Mouse (Mus musculus) lung, postnatal 0 days (tissue): ENCODE results near the gene Xylt1. TPM values are rescaled to one million over a fixed set of nuclear protein-coding genes. Genes with fewer than 3 reads are reported as not detected.

Experiments
- ATAC-seq: fragments of 200-750 bp; cut with Nextera tagmentation; 2 replicates; pipeline ENCODE4 v1.8.0; 2017; ENCODE audit warnings: moderate library complexity
- DNase-seq: peaks from one replicate; pipeline ENCODE4 v3.0.0-alpha.2; 2016; ENCODE audit warnings: low spot score
- H3K27ac ChIP-seq: fragments of 300-500 bp; sonication (generic); 2 replicates; pipeline ENCODE4 v1.5.1; 2014; ENCODE audit warnings: antibody characterized with exemption, mild to moderate bottlenecking, low read length, mixed read lengths
- H3K27me3 ChIP-seq: fragments of 300-500 bp; sonication (generic); replicated peaks from 2 replicates; pipeline ENCODE4 v1.6.1; 2014; ENCODE audit warnings: low read length, mixed read lengths; ENCODE audit not compliant: insufficient read depth
- H3K36me3 ChIP-seq: fragments of 300-500 bp; sonication (generic); 2 replicates; pipeline ENCODE4 v1.6.1; 2014; ENCODE audit warnings: low read length, mixed read lengths; ENCODE audit not compliant: insufficient read depth
- H3K4me1 ChIP-seq: fragments of 300-500 bp; sonication (generic); 2 replicates; pipeline ENCODE4 v1.6.1; 2014; ENCODE audit warnings: antibody characterized with exemption, low read depth, low read length, mixed read lengths; ENCODE audit not compliant: insufficient read depth
- H3K4me2 ChIP-seq: fragments of 300-500 bp; sonication (generic); replicated peaks from 2 replicates; pipeline ENCODE4 v1.6.1; 2014; ENCODE audit warnings: low read depth, mild to moderate bottlenecking, low read length, moderate library complexity, mixed read lengths
- H3K4me3 ChIP-seq: fragments of 300-500 bp; sonication (generic); 2 replicates; pipeline ENCODE4 v1.5.1; 2014; ENCODE audit warnings: low read depth, low read length
- H3K9ac ChIP-seq: fragments of 300-500 bp; sonication (generic); replicated peaks from 2 replicates; pipeline ENCODE4 v1.6.1; 2014; ENCODE audit warnings: low read depth, mild to moderate bottlenecking
- H3K9me3 ChIP-seq: fragments of 300-500 bp; sonication (generic); 2 replicates; pipeline ENCODE4 v1.6.1; 2016; ENCODE audit warnings: low read length, mixed read lengths
- CTCF ChIP-seq: IDR thresholded peaks from 2 replicates; pipeline ENCODE4 v1.5.1; 2016; ENCODE audit warnings: antibody characterized with exemption, mild to moderate bottlenecking
- EP300 ChIP-seq: IDR thresholded peaks from 2 replicates; pipeline ENCODE4 v1.6.1; 2016; ENCODE audit warnings: antibody characterized with exemption, mild to moderate bottlenecking, control low read depth
- WGBS: fragments of 180-500 bp; shearing (Covaris S2); extraction: QIAGEN DNeasy Blood & Tissue Kit; methylation state at CpG from one replicate; pipeline ENCODE4 v1.1.7; 2014; 5-methylcytosine and 5-hydroxymethylcytosine counted together
- polyA plus RNA-seq: library from polyadenylated mRNA; unstranded; fragments of >200 nt; fragmentation: Nextera tagmentation; extraction: Ambion mirVana; gene quantifications from 2 replicates; pipeline ENCODE4 v1.2.1, GENCODE M21; 2015

The Xylt1 gene
- polyA plus RNA-seq, 1 experiment from 2014 or later, result 0.45 TPM

DNA sequence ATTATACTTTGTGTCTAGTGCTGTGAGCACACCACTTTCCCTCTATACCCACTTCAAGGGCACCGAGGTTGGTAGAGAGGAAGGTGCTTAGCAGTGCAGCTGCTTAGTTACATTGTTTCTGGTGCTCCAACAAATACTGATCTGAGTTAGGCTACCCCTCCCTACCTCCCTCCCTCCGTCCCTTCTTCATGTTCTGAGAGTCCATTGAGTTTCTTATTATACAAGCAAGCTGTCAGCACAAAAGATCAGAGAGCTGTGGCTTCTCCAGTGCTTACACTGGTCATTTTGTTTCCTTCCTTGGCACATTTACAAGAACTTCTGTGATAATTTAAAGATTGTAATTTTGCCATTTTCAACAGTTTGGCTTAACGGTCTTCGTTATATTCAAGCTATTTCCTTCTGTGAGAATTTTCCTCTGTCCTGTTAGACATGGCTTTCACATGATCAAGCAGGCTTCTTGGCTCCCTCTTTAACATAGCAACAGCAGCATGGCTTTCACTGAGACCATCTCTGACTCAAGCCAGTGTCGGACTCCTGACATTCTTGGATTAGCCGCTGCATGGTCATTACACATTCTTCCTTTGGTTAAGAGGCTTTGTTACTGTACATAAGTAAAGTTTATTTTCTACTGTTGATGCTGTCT, 12.0 kb upstream of the Xylt1 start:
- H3K27me3 ChIP-seq, result no peaks in the 10 kb centered on the region
- H3K9me3 ChIP-seq, result no peaks in the 10 kb centered on the region
- no peak for TF ChIP-seq EP300
- no peak for TF ChIP-seq CTCF
- no peak for DNase-seq
- no peaks in the 10 kb centered on the region for H3K4me1 ChIP-seq
- H3K4me2 ChIP-seq, result no peak overlapping the region
- H3K36me3 ChIP-seq, result no peaks in the 10 kb centered on the region
- WGBS, result 51% methylated on average over 6 of the region's 6 CpGs
- H3K27ac ChIP-seq, result no peak overlapping the region
- H3K4me3 ChIP-seq, result no peak overlapping the region
- peak; percentile 25; the same call in 1 of the 2 replicates for ATAC-seq
- no peak overlapping the region for H3K9ac ChIP-seq

DNA sequence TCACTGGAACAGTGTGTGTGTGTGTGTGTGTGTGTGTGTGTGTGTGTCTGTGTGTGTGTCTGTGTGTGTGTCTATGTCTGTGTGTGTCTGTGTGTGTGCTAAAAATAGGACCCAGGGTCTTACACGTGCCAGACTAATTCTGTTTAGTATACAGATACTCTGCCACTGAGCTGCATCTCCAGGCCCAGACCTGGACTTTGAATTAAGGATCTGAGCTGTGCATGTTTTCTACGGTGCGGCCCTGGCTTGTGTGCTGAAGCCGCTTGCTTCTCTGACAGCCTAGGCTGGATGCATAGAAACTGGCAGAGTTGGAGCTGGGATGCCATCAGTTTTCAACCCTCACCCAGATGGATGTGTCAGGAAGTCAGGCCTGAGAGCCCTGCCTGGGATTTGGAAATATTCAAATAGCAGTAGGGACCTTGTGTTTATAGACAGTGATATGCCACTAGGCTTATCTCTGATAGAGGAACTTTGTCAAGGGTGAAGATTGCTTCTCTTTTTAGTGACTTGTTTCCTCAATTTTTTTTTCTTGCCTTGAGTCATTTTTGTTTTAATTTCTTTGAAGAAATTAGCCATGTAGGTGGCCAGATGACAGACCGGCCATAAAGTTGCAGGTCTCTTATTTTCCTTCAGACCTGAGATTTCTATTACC, 11.4 kb upstream of the Xylt1 start:
- Histone ChIP-seq H3K4me3 (no peak overlapping the region), H3K27ac (no peak overlapping the region), H3K4me1 (no peaks in the 10 kb centered on the region), H3K27me3 (no peaks in the 10 kb centered on the region), H3K9ac (no peak overlapping the region), H3K4me2 (no peak overlapping the region), H3K36me3 (no peaks in the 10 kb centered on the region), H3K9me3 (no peaks in the 10 kb centered on the region)
- DNase-seq (no peak), ATAC-seq (no peak)
- 69% methylated on average over 5 of the region's 5 CpGs for WGBS
- TF ChIP-seq EP300 (no peak), CTCF (no peak)

DNA sequence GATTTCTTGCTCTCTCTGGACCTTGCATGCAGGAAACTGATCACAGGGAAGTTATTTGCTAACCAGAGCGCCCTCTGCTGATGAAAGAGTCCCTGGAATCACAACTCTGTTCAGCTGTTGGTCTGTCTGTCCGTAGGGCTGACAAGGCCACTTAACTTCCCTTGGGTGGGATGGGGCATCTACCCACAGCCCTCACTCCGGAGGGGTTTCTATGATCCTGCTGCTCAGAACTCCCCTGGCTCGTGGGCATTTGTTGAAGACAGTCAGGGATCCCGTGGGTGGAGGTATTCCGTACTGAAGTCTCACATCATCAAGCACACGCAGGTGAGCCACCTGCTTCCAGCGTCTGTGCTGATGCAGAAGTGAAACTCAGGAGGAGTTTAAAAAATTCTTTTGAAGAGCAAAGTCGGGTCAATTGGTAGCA, 4.9 kb upstream of the Xylt1 start:
- Histone ChIP-seq H3K36me3 (no peaks in the 10 kb centered on the region), H3K4me3 (no peak overlapping the region), H3K27me3 (peaks cover 9% of the 10 kb centered on the region; the same call in 1 of the 2 replicates), H3K9me3 (no peaks in the 10 kb centered on the region), H3K27ac (no peak overlapping the region), H3K9ac (no peak overlapping the region), H3K4me2 (no peak overlapping the region), H3K4me1 (no peaks in the 10 kb centered on the region)
- TF ChIP-seq CTCF, result peak; percentile 84
- TF ChIP-seq EP300, result no peak
- DNase-seq (peak; percentile 75), ATAC-seq (no peak)
- 32% methylated on average over 9 of the region's 9 CpGs for WGBS

DNA sequence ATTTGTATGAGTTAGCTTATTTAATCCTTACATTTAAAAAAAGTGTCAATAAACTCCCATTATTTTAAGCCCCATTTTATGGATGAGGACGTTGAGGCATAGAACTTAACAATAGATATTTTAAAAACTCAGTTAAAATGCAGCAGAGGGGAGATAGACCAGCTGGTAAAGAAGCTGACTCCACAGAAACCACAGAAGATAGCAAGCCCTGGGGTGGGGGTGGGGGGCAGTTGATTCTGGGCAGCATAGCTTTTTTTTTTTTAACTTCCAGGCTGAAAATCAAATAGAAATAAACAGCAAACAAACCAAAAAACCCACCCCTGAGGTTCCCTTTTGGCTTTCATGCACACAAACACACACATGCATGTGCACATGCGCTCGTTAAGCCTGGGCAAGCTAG, 3.6 kb upstream of the Xylt1 start:
- Histone ChIP-seq H3K4me1 (peaks cover 8% of the 10 kb centered on the region; the same call in 1 of the 2 replicates), H3K4me3 (no peak overlapping the region), H3K27me3 (peaks cover 9% of the 10 kb centered on the region; the same call in 1 of the 2 replicates), H3K27ac (no peak overlapping the region), H3K9ac (no peak overlapping the region), H3K36me3 (no peaks in the 10 kb centered on the region), H3K4me2 (no peak overlapping the region), H3K9me3 (no peaks in the 10 kb centered on the region)
- TF ChIP-seq CTCF (no peak), EP300 (no peak)
- 73% methylated on average over 3 of the region's 3 CpGs for WGBS
- no peak for ATAC-seq
- no peak for DNase-seq

DNA sequence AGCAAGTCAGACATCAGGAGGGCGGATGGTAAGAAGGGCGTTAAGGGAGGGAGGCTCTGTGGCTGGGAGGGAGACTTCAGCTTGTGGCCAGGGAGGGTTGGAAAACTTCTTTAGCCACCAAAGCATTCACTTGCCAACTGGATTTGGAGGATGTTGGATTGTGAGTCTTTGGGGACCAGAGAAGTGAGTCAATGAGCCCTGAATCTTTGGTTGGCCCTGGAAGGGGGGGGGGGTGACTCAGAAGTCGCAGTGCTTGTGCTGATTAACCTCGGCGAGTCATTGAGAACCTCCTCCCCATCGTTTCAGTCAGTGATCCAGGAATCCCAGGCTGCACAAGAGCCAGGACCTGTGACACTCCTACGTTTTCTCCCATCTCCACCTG, 752 bp upstream of the Xylt1 start:
- no peak overlapping the region for H3K27ac ChIP-seq

DNA sequence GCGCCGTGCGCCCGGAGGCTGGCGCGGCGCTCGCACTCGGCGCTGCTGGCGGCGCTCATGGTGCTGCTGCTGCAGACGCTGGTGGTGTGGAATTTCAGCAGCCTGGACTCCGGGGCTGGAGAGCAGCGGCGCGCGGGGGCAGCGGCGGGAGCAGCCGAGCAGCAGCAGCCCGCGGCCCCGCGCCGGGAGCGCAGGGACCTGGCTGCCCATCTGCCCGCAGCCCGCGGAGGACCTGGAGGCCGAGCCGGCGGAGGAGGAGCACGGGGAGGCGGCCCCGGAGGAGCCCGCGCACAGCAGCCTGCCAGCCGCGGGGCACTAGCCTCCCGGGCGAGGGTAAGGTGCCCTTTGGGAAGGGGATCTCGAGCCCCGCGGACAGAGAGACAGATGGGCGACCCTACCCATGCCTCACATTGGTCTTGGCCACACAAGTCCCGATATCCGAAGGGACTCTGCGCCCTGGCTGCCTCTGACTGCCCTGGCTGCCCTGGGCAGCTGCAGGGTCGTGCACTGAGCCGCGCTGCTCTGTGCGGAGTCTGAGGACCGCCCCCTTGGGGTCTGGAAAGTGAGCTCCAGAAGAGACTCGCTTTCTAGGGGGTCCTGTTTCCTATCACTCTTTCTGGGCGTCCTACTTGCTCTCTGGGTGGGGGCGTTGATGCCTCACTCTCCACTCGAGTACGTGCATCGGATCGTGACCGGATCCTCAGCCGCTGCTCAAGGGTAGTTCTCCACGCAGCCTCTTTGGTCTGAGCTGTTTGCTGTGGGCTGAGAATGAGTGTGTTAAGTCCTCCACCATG, 606 bp downstream of the Xylt1 start:
- H3K9ac ChIP-seq, result peak overlapping the region; percentile 50
- no peaks in the 10 kb centered on the region for H3K36me3 ChIP-seq
- H3K4me2 ChIP-seq, result peak overlapping the region; percentile 98
- peak; percentile 60 for ATAC-seq
- H3K4me3 ChIP-seq, result peak overlapping the region; percentile 80
- H3K27me3 ChIP-seq, result peaks cover 9% of the 10 kb centered on the region; the same call in 1 of the 2 replicates
- H3K27ac ChIP-seq, result 0 out of 2 replicates have a peak overlapping the region, but pooled peaks have one; percentile 20
- no peaks in the 10 kb centered on the region for H3K9me3 ChIP-seq
- DNase-seq, result peak; percentile 64
- no peak for TF ChIP-seq CTCF
- no peak for TF ChIP-seq EP300
- peaks cover 8% of the 10 kb centered on the region; the same call in 1 of the 2 replicates for H3K4me1 ChIP-seq
- under 1% methylated on average over 53 of the region's 64 CpGs for WGBS

More for the DNA sequence above, 752 bp upstream of the Xylt1 start:
- H3K36me3 ChIP-seq, result no peaks in the 10 kb centered on the region
- peak overlapping the region; percentile 80 for H3K4me3 ChIP-seq
- TF ChIP-seq EP300, result no peak
- TF ChIP-seq CTCF, result no peak
- H3K9ac ChIP-seq, result no peak overlapping the region
- ATAC-seq (no peak; the same call in 1 of the 2 replicates), DNase-seq (no peak)
- H3K4me1 ChIP-seq, result peaks cover 8% of the 10 kb centered on the region; the same call in 1 of the 2 replicates
- peaks cover 9% of the 10 kb centered on the region; the same call in 1 of the 2 replicates for H3K27me3 ChIP-seq
- 7% methylated on average over 7 of the region's 7 CpGs for WGBS
- peak overlapping the region; percentile 98 for H3K4me2 ChIP-seq
- no peaks in the 10 kb centered on the region for H3K9me3 ChIP-seq
